Mouse (Mus musculus): Measurements from ENCODE around the gene Prkn. TPM values are rescaled to one million over a fixed set of nuclear protein-coding genes. Genes with fewer than 3 reads are reported as not detected.

Prkn gene
- polyA plus RNA-seq, 1 experiment = 3.0 TPM

DNA sequence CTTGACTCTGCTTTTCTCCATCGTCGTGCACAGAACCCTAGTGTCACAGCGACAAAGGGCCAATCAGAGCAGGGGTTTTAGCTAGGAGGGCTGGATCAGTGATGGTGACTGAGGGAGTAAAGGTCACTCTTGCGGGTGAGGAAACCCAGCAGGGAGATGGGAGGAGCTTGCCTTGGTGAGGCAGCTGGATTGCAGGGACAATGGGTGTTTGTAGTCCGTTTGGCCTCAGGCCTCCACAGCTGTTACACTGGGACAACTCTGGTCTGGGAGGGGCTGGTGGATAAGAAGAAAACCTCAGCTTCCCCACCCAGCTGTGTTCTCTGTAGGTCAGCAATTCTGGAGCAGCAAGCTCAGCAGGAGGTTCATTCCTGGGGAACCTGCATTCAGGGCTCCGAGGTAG lies 252.7 kb downstream of the Prkn start:
- TF ChIP-seq CTCF (IDR thresholded peaks at IDR 0.05; ENCODE audit: insufficient read depth, low read length) (no peak), POLR2A (IDR thresholded peaks at IDR 0.05; ENCODE audit: borderline replicate concordance, extremely low read depth, low read depth, low read length) (no peak)
- Histone ChIP-seq H3K4me1 (ENCODE audit: control insufficient read depth, insufficient read depth, low read length) (no peaks in the 10 kb centered on the region), H3K4me3 (replicated peaks; ENCODE audit: extremely low read depth, low read depth, low read length) (no peak overlapping the region)
- no peak for DNase-seq
- 40% methylated on average over 6 of the region's 6 CpGs for WGBS

DNA sequence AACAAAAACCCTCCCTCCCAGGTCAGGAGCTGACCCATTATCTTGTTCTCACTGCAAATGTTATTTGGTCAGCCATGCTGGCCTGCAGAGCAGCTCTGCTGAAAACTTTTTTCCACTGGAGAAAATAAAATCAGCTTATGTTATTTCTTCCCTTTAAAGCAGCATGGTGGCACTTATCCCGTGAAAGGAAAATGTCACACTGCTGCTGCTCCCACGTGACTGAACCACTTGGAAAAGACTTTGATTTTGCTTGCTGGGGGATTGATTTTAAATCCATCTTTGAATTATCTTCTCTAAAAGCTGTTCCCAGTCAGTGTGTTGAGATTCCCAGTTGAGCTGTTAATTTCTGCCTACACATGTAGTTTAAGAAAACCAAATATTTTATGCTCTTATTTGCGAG lies 253.1 kb downstream of the Prkn start:
- no peak for TF ChIP-seq CTCF (IDR thresholded peaks at IDR 0.05; ENCODE audit: insufficient read depth, low read length)
- TF ChIP-seq POLR2A (IDR thresholded peaks at IDR 0.05; ENCODE audit: borderline replicate concordance, extremely low read depth, low read depth, low read length) = no peak
- H3K4me1 ChIP-seq (ENCODE audit: control insufficient read depth, insufficient read depth, low read length) = no peaks in the 10 kb centered on the region
- WGBS = 61% methylated on average over 3 of the region's 3 CpGs
- H3K4me3 ChIP-seq (replicated peaks; ENCODE audit: extremely low read depth, low read depth, low read length) = no peak overlapping the region
- no peak for DNase-seq

DNA sequence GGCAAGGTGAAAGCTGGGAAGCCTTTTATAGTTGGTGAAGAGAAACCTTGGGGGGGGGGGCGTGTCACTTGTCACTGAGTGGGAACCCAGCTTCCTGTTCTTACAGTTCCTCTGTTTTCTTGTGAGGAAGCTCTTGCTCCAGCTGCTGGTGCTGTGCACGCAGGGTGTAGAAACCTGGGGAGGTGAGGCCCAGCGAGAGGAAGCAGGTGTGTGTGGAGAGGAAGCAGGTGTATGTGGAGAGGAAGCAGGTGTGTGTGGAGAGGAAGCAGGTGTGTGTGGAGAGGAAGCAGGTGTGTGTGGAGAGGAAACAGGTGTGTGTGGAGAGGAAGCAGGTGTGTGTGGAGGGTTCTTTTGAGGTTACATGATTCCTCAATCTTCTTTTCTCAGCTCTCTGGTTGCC lies 266.8 kb downstream of the Prkn start:
- no peak for DNase-seq
- TF ChIP-seq CTCF (IDR thresholded peaks at IDR 0.05; ENCODE audit: insufficient read depth, low read length) (no peak), POLR2A (IDR thresholded peaks at IDR 0.05; ENCODE audit: borderline replicate concordance, extremely low read depth, low read depth, low read length) (no peak)
- H3K4me1 ChIP-seq (ENCODE audit: control insufficient read depth, insufficient read depth, low read length) = no peaks in the 10 kb centered on the region
- WGBS = 70% methylated on average over 3 of the region's 3 CpGs
- H3K4me3 ChIP-seq (replicated peaks; ENCODE audit: extremely low read depth, low read depth, low read length) = no peak overlapping the region

DNA sequence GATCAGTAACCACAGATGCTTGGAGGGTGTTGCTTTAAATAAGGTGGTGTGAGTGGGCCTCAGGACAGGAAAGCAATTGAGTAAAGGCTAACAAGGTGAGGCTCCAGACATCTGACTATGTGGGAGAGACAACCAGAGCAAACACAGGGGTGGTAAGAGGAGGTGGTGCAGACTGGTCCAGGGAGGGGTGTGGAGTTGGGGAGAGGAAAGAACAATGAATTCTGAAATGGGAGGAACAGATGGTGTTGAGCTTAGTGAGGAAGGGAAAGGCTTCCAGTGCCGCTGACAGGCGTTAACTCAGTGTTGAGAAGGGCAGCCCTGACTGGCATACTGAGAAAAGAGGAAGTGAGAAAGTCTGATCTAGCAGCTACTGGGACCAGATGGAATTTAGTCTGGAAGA lies 267.7 kb downstream of the Prkn start:
- Histone ChIP-seq H3K4me1 (ENCODE audit: control insufficient read depth, insufficient read depth, low read length) (no peaks in the 10 kb centered on the region), H3K4me3 (replicated peaks; ENCODE audit: extremely low read depth, low read depth, low read length) (no peak overlapping the region)
- no peak for TF ChIP-seq POLR2A (IDR thresholded peaks at IDR 0.05; ENCODE audit: borderline replicate concordance, extremely low read depth, low read depth, low read length)
- no peak for TF ChIP-seq CTCF (IDR thresholded peaks at IDR 0.05; ENCODE audit: insufficient read depth, low read length)
- WGBS = 72% methylated on average over 2 of the region's 2 CpGs
- DNase-seq = no peak

- TF ChIP-seq POLR2A (IDR thresholded peaks at IDR 0.05; ENCODE audit: borderline replicate concordance, extremely low read depth, low read depth, low read length) = no peak
- no peak for TF ChIP-seq CTCF (IDR thresholded peaks at IDR 0.05; ENCODE audit: insufficient read depth, low read length)
- 76% methylated on average over 10 of the region's 10 CpGs for WGBS
- no peak for DNase-seq
- Histone ChIP-seq H3K4me3 (replicated peaks; ENCODE audit: extremely low read depth, low read depth, low read length) (no peak overlapping the region), H3K4me1 (ENCODE audit: control insufficient read depth, insufficient read depth, low read length) (no peaks in the 10 kb centered on the region)
Observed at GRCm38 (mm10) chr17:11117508-11117907, 277.3 kb downstream of the Prkn start.

DNA sequence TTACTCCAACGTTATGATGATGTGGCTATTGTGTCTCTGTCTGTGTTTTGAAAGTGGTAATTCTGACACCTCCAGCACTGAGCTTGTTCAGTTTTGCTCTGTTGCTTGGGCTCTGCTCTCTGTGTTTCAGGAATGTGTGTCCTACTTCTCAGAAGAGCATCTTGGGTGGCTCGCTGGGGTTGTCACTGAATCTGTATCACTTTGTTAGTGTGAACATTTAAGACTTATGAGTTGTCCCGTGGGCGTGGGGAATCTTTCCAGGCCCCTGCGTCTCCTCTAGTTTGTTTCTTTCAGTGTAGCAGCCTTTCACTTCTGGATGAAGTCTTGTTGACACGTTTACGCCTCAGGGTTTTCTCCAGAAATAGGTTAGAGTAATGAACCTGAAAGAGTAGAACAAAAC lies 283.9 kb downstream of the Prkn start:
- 67% methylated on average over 7 of the region's 7 CpGs for WGBS
- no peaks in the 10 kb centered on the region for H3K4me1 ChIP-seq (ENCODE audit: control insufficient read depth, insufficient read depth, low read length)
- DNase-seq = no peak
- no peak overlapping the region for H3K4me3 ChIP-seq (replicated peaks; ENCODE audit: extremely low read depth, low read depth, low read length)
- TF ChIP-seq POLR2A (IDR thresholded peaks at IDR 0.05; ENCODE audit: borderline replicate concordance, extremely low read depth, low read depth, low read length) (no peak), CTCF (IDR thresholded peaks at IDR 0.05; ENCODE audit: insufficient read depth, low read length) (no peak)

DNA sequence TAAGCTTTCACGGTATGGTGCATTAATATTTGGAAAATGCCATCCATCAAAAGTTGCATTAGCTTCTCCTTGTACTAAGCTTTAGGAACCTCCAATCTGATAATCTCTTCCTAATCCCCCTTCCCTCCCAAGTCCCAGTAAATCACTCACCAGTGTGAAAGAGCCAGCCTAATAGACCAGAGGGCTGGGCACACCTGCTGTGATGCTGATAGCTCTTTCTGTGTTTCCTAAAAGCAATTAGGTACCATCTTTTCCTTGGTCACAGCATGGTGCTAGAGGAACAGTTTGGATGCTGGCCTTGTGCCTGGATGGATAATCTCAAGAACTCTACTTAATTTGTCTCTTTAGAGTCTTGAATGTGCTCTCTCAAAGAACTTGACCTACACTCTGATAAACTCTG lies 287.0 kb downstream of the Prkn start:
- TF ChIP-seq CTCF (IDR thresholded peaks at IDR 0.05; ENCODE audit: insufficient read depth, low read length) (no peak), POLR2A (IDR thresholded peaks at IDR 0.05; ENCODE audit: borderline replicate concordance, extremely low read depth, low read depth, low read length) (no peak)
- Histone ChIP-seq H3K4me3 (replicated peaks; ENCODE audit: extremely low read depth, low read depth, low read length) (no peak overlapping the region), H3K4me1 (ENCODE audit: control insufficient read depth, insufficient read depth, low read length) (no peaks in the 10 kb centered on the region)
- 88% methylated on average over 1 of the region's 1 CpGs for WGBS
- no peak for DNase-seq

DNA sequence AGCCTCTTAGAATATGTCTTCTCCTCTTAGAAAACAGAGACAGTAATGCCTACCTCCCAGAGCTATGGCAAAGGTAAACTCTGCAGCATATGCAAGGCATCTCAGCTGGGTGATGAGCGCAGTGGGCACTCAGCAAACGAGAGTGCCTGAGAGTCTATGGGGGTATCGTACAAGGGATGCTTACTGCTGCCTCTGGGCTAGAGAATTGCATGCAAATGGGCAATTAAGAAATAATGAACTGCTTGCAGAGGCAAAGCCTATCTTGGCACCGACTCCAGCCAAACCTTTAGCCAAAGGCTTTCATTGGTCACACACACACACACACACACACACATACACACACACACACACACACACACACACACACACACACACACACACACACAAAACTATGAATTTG lies 290.7 kb downstream of the Prkn start:
- H3K4me1 ChIP-seq (ENCODE audit: control insufficient read depth, insufficient read depth, low read length) = no peaks in the 10 kb centered on the region
- H3K4me3 ChIP-seq (replicated peaks; ENCODE audit: extremely low read depth, low read depth, low read length) = no peak overlapping the region
- no peak for DNase-seq
- TF ChIP-seq POLR2A (IDR thresholded peaks at IDR 0.05; ENCODE audit: borderline replicate concordance, extremely low read depth, low read depth, low read length) (no peak), CTCF (IDR thresholded peaks at IDR 0.05; ENCODE audit: insufficient read depth, low read length) (no peak)
- 84% methylated on average over 4 of the region's 4 CpGs for WGBS

GRCm38 (mm10) chr17:11142321-11142720 lies 302.1 kb downstream of the Prkn start:
- 78% methylated on average over 5 of the region's 5 CpGs for WGBS
- DNase-seq = no peak
- Histone ChIP-seq H3K4me3 (replicated peaks; ENCODE audit: extremely low read depth, low read depth, low read length) (no peak overlapping the region), H3K4me1 (ENCODE audit: control insufficient read depth, insufficient read depth, low read length) (no peaks in the 10 kb centered on the region)
- TF ChIP-seq POLR2A (IDR thresholded peaks at IDR 0.05; ENCODE audit: borderline replicate concordance, extremely low read depth, low read depth, low read length) = no peak
- no peak for TF ChIP-seq CTCF (IDR thresholded peaks at IDR 0.05; ENCODE audit: insufficient read depth, low read length)

DNA sequence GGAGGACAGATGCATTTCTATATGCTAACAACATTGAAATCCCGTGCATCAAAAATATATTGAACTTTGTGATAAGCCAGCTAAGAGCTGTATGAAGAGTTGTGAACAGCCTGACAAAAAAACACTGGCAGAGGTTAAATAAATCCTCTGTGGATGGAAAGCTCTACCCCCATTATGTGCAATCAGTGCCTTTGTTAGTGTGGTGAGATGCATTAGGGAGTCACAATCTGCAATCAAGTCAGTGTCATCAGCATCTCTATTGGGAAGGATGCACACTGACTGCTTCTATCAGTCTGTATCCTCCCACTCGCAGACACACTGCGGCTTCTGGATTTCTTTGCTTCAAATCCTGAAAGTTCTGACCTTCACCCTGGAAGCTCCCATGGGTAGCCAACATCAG lies 315.9 kb downstream of the Prkn start:
- Histone ChIP-seq H3K4me1 (ENCODE audit: control insufficient read depth, insufficient read depth, low read length) (no peaks in the 10 kb centered on the region), H3K4me3 (replicated peaks; ENCODE audit: extremely low read depth, low read depth, low read length) (no peak overlapping the region)
- DNase-seq = no peak
- TF ChIP-seq POLR2A (IDR thresholded peaks at IDR 0.05; ENCODE audit: borderline replicate concordance, extremely low read depth, low read depth, low read length) (no peak), CTCF (IDR thresholded peaks at IDR 0.05; ENCODE audit: insufficient read depth, low read length) (no peak)
- 85% methylated on average over 3 of the region's 3 CpGs for WGBS

GRCm38 (mm10) chr17:11157536-11157935 lies 317.4 kb downstream of the Prkn start:
- H3K4me1 ChIP-seq (ENCODE audit: control insufficient read depth, insufficient read depth, low read length) = no peaks in the 10 kb centered on the region
- TF ChIP-seq CTCF (IDR thresholded peaks at IDR 0.05; ENCODE audit: insufficient read depth, low read length) (no peak), POLR2A (IDR thresholded peaks at IDR 0.05; ENCODE audit: borderline replicate concordance, extremely low read depth, low read depth, low read length) (no peak)
- 67% methylated on average over 7 of the region's 7 CpGs for WGBS
- no peak overlapping the region for H3K4me3 ChIP-seq (replicated peaks; ENCODE audit: extremely low read depth, low read depth, low read length)
- DNase-seq = no peak

Measured in lung, adult 2 months (tissue).